Mouse (Mus musculus): Measurements from ENCODE around the gene Cby1. TPM values are rescaled to one million over a fixed set of nuclear protein-coding genes. Genes with fewer than 3 reads are reported as not detected.
"Not testable (repeated sequence)": the region's sequence is repeated elsewhere in the genome, so short reads cannot be mapped to it uniquely, and the experiment has no call there.

The Cby1 gene
- polyA plus RNA-seq, 1 experiment from 2014 or later: 66.0 TPM

DNA sequence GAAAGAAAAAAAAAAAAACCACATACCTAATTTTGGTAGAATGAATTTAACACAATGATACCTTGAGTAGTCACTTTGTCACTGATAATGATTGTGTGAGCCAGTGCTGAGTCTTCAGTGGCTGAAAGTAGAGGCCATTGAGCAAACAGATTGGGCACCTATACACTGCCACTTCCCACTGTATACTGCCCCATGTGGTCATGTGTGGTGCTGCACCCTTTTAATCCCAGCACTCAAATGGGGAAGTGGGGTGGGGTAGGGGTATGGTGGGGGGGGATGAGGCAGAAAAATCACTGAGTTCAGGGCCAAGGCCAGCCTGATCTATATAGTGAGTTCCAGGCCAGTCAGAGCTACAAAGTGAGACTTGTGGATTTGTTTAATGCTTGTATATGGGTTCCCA is 8.4 kb upstream of the Cby1 start:
- Histone ChIP-seq H3K9me3 (no peaks in the 10 kb centered on the region), H3K9ac (no peak overlapping the region), H3K4me2 (no peak overlapping the region), H3K27ac (no peak overlapping the region), H3K4me1 (no peaks in the 10 kb centered on the region), H3K27me3 (no peaks in the 10 kb centered on the region), H3K4me3 (no peak overlapping the region), H3K36me3 (peaks cover 18% of the 10 kb centered on the region; the same call in 1 of the 2 replicates)
- no peak for ATAC-seq (ENCODE audit: insufficient number of reproducible peaks, insufficient read depth, low FRiP score, low TSS enrichment, low read depth)

DNA sequence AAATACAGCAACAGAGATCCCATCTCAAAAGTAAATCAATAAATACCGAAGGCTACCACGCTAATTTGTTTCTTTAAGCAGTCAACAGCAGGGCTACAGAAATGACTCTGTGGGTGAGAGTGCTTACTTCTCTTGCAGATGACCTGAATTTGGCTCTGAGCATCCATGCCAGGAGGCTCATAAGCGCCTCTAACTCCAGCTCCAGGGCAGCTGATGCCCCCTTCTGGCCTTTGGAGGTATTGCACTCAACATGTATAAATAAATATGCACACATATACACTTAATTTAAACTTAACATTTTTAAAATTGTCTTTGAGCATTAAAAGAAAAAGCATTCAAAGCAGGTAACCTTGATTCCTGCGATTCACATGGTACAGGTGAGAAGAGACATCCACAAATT is 7.5 kb upstream of the Cby1 start:
- Histone ChIP-seq H3K9ac (no peak overlapping the region), H3K4me2 (no peak overlapping the region), H3K4me3 (no peak overlapping the region), H3K27ac (no peak overlapping the region), H3K27me3 (no peaks in the 10 kb centered on the region), H3K36me3 (peaks cover 18% of the 10 kb centered on the region; the same call in 1 of the 2 replicates), H3K9me3 (no peaks in the 10 kb centered on the region), H3K4me1 (no peaks in the 10 kb centered on the region)
- ATAC-seq (ENCODE audit: insufficient number of reproducible peaks, insufficient read depth, low FRiP score, low TSS enrichment, low read depth): no peak
- 71% methylated on average over 4 of the region's 4 CpGs for WGBS

DNA sequence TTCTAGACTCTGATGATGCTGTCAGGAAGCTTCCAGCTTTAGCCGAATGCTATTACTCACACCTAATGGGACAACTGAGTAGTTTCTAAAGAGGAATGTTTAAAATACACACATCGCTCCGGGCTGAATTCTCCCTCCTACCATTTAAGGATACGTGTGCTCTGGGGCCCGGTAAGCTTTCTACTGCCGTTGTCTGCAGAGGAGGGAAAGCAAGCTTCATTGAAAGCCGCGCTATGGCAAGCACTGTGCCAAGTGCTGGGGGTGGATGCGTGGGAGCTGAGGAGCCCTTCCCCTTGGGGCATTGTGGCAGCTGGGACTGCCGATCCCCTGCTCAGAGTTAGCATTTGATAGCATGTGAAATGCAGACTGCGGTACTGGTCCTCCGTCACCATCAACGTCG is 2.5 kb upstream of the Cby1 start:
- Histone ChIP-seq H3K36me3 (0 out of 2 replicates have a peak, but pooled peaks cover 3% of the 10 kb centered on the region), H3K4me1 (peaks cover 9% of the 10 kb centered on the region), H3K4me2 (no peak overlapping the region), H3K4me3 (no peak overlapping the region), H3K27ac (no peak overlapping the region), H3K9ac (no peak overlapping the region), H3K27me3 (no peaks in the 10 kb centered on the region), H3K9me3 (no peaks in the 10 kb centered on the region)
- no peak for ATAC-seq (ENCODE audit: insufficient number of reproducible peaks, insufficient read depth, low FRiP score, low TSS enrichment, low read depth)
- WGBS: 91% methylated on average over 14 of the region's 14 CpGs

DNA sequence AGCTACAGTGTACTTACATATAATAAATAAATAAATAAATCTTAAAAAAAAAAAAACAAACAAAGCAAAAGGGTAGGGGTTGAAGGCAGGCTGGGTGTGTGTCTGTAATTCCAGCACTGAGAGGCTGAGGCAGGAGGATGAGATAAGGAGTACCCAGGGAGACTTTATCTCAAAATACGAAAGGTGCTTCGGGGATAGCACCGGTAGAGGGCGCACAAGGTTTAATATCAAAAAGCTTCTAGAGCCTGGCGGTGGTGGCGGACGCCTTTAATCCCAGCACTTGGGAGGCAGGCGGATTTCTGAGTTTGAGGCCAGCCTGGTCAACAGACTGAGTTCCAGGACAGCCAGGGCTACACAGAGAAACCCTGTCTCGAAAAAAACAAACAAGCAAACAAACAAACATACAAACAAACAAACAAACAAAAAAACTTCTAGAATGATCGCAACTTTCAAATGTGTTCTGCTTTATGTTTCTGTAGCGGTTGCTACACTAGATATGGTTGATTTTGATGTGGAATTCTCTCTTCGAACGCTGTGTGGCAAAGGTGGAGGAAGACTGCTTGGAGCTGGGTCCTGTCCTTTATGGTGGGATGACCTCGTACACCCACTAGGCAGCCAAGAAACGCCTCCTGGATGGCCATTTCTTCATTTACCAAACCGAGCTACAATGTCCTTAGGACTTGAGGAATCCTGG is 1.0 kb upstream of the Cby1 start:
- Histone ChIP-seq H3K27me3 (no peaks in the 10 kb centered on the region), H3K9me3 (no peaks in the 10 kb centered on the region), H3K4me1 (peaks cover 9% of the 10 kb centered on the region), H3K27ac (peak overlapping the region; percentile 91), H3K36me3 (peaks cover 16% of the 10 kb centered on the region), H3K9ac (peak overlapping the region; percentile 81), H3K4me2 (peak overlapping the region; percentile 91), H3K4me3 (peak overlapping the region; percentile 58)
- 5% methylated on average over 16 of the region's 16 CpGs for WGBS
- no peak for ATAC-seq (ENCODE audit: insufficient number of reproducible peaks, insufficient read depth, low FRiP score, low TSS enrichment, low read depth)

DNA sequence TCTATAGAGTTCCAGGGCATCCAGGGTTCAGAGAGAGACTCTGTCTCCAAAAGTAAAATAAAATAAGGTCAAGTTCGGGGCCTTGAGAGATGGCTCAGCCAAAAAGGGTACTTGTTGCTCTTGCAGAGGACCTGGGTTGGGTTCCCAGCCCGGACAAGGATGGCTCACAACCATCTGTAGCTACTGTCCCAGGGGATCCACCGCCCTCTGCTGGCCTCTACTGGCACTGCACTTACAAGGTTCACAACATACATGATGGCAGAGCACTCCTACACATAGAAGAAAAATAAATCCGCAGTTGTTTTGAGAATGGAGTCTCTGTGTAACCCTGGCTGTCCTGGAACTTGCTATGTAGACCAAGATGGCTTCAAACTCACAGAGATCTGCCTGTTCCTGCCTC is 2.9 kb downstream of the Cby1 start:
- Histone ChIP-seq H3K27ac (no peak overlapping the region), H3K4me1 (peaks cover 9% of the 10 kb centered on the region), H3K9me3 (no peaks in the 10 kb centered on the region), H3K36me3 (peaks cover 41% of the 10 kb centered on the region), H3K9ac (no peak overlapping the region), H3K4me2 (no peak overlapping the region), H3K27me3 (no peaks in the 10 kb centered on the region), H3K4me3 (no peak overlapping the region)
- no peak for ATAC-seq (ENCODE audit: insufficient number of reproducible peaks, insufficient read depth, low FRiP score, low TSS enrichment, low read depth)
- WGBS: 74% methylated on average over 4 of the region's 4 CpGs

DNA sequence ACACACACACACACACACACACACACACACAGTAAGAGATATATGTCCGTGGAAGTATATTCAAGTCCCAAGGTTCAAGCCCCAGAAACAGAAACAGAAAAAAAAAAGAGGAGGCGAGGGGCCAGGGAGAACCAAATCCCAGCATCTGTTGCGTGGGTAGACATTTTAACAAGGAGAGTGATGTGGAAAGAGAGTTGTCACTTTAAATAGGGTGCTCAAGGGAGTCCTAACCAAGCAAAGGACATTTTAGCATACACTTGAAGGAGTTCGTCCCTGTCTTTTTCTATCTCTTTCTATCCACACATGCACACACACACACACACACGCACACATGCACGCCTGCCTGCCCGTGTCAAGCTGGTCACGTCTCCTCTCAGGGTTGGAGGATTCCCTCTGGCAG is 5.7 kb downstream of the Cby1 start:
- no peaks in the 10 kb centered on the region for H3K9me3 ChIP-seq
- H3K36me3 ChIP-seq: peaks cover 54% of the 10 kb centered on the region
- H3K27me3 ChIP-seq: no peaks in the 10 kb centered on the region
- peaks cover 3% of the 10 kb centered on the region for H3K4me1 ChIP-seq
- 89% methylated on average over 8 of the region's 8 CpGs for WGBS
- no peak for ATAC-seq (ENCODE audit: insufficient number of reproducible peaks, insufficient read depth, low FRiP score, low TSS enrichment, low read depth)
- H3K4me2 ChIP-seq: no peak overlapping the region
- H3K4me3 ChIP-seq: no peak overlapping the region
- H3K27ac ChIP-seq: no peak overlapping the region
- no peak overlapping the region for H3K9ac ChIP-seq

DNA sequence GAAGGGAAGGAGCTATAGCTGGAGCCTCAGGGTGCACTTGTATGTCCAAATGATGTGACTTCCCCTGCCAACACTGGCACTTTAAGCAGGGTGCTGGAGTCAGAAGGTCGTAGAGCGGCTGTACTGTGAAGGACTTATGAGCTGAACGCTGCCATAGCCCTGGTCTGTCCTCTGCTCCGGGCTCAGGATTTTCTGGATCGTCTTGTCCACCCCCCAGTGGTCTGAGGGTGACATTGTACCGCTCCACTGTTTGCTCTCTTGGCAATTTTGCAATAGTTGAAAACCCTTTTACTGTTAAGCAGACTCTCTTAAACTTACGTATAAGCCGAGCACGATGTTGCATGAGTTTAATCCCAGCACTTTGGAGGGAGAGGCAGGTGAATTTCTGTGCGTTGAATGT is 10.2 kb downstream of the Cby1 start:
- Histone ChIP-seq H3K9me3 (no peaks in the 10 kb centered on the region), H3K4me3 (no peak overlapping the region), H3K27ac (no peak overlapping the region), H3K27me3 (no peaks in the 10 kb centered on the region), H3K9ac (0 out of 2 replicates have a peak overlapping the region, but pooled peaks have one; percentile 16), H3K4me1 (peaks cover 7% of the 10 kb centered on the region), H3K4me2 (no peak overlapping the region), H3K36me3 (peaks cover 52% of the 10 kb centered on the region)
- WGBS: 78% methylated on average over 10 of the region's 10 CpGs
- no peak for ATAC-seq (ENCODE audit: insufficient number of reproducible peaks, insufficient read depth, low FRiP score, low TSS enrichment, low read depth)

DNA sequence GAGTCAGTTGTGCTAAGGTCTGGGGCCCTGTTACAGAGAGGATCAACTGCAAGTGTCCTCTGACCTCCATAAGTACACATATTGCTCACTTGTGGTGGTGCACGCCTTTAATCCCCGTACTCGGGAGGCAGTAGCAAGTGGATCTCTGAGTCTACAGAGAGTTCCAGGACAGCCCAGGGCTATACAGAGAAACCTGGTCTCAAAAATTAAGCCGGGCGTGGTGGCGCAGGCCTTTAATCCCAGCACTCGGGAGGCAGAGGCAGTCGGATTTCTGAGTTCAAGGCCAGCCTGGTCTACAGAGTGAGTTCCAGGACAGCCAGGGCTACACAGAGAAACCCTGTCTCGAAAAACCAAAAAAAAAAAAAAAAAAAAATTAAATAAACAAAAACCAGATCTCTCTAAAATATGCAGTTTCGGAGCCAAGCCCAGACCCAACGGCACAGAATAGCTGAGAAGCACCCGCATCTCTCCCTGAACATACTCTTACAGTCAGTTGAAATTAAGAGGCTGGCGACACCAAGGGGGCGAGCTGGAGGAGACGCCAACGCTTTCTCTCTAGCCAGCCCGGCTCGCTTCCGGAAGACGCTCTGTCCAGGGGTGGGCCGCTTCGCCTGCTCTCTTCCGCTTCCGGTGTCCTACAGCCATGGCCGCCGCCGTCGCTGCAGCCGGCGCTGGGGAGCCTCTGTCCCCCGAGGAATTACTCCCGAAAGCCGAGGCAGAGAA is 11.4 kb downstream of the Cby1 start, which contains the start of gene Tomm22:
Tomm22 (plus strand) TSS at position 613 of the 723 bp plus-strand sequence.
- 18% methylated on average over 33 of the region's 33 CpGs for WGBS
- Histone ChIP-seq H3K9ac (peak within 1 kb of the TSS; percentile 87), H3K27me3 (no peaks in the 10 kb centered on the region), H3K4me1 (peaks cover 7% of the 10 kb centered on the region), H3K27ac (peak within 1 kb of the TSS; percentile 48; the same call in 1 of the 2 replicates), H3K36me3 (peaks cover 60% of the 10 kb centered on the region), H3K9me3 (no peaks in the 10 kb centered on the region), H3K4me3 (peak within 1 kb of the TSS; percentile 96), H3K4me2 (peak within 1 kb of the TSS; percentile 70)
- ATAC-seq (ENCODE audit: insufficient number of reproducible peaks, insufficient read depth, low FRiP score, low TSS enrichment, low read depth): peak; percentile 90

DNA sequence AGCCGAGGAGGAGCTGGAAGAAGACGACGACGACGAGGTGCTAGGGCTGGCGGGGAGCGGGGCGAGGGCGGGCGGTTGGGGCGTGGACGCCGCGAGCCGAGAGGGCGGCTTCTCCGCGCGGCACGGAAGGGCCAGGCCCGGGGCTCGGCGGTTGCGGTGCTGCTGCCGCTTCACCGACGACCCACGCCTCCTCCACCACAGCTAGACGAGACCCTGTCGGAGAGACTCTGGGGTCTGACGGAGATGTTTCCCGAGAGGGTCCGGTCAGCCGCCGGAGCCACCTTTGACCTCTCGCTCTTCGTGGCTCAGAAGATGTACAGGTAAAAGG is 11.9 kb downstream of the Cby1 start:
- Histone ChIP-seq H3K4me3 (peak overlapping the region; percentile 96), H3K9ac (peak overlapping the region; percentile 87), H3K4me1 (peaks cover 7% of the 10 kb centered on the region), H3K36me3 (peaks cover 59% of the 10 kb centered on the region), H3K27ac (peak overlapping the region; percentile 48; the same call in 1 of the 2 replicates), H3K4me2 (peak overlapping the region; percentile 70), H3K9me3 (no peaks in the 10 kb centered on the region), H3K27me3 (no peaks in the 10 kb centered on the region)
- under 1% methylated on average over 37 of the region's 37 CpGs for WGBS
- ATAC-seq (ENCODE audit: insufficient number of reproducible peaks, insufficient read depth, low FRiP score, low TSS enrichment, low read depth): peak; percentile 20; the same call in 1 of the 2 replicates

DNA sequence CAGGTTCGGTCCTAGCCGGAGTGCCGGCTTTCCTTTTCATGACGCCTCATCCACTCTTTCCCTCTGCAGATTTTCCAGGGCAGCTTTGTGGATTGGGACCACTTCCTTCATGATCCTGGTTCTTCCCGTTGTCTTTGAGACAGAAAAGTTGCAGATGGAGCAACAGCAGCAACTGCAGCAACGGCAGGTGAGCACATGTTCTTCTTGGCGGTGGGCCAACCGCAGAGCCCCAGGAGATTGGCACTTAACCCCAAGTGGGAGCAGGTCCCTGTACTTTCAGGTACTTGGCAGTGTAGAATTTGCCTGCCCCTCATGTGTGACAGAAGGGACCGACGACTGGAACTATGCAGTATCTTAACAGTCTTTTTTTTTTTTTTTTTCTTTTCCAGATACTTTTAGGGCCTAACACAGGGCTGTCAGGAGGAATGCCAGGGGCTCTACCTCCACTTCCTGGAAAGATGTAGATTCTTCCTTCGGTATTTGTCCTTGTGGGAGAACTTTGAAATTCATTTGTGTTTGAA is 12.9 kb downstream of the Cby1 start:
- not testable (repeated sequence) for H3K4me1 ChIP-seq; ATAC-seq (ENCODE audit: insufficient number of reproducible peaks, insufficient read depth, low FRiP score, low TSS enrichment, low read depth); H3K27ac ChIP-seq; H3K9me3 ChIP-seq; H3K27me3 ChIP-seq
- WGBS: 70% methylated on average over 11 of the region's 11 CpGs
- peak overlapping the region; percentile 87; the same call in 1 of the 2 replicates for H3K9ac ChIP-seq
- H3K4me2 ChIP-seq: peak overlapping the region; percentile 70
- peak overlapping the region; percentile 96 for H3K4me3 ChIP-seq
- H3K36me3 ChIP-seq: peaks cover 58% of the 10 kb centered on the region

DNA sequence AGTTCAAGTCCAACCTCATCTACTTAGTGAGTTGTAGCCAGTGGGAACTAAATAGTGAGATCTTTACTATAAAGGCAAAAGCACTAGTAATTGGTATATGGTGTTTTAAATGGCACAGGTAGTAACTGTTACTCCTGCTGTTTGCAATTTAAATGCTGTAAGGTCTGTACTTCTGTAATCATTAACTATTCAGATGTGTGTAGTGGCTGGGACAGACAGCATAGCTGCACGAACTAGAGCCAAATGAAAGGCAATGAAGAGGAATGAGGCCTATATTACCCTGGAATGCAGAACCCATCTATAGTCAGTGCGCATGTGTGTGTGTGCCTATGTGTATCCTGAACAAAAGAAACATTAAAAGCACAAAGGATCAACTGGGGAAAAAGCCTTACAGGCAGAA is 18.9 kb downstream of the Cby1 start:
- Histone ChIP-seq H3K9ac (no peak overlapping the region), H3K9me3 (no peaks in the 10 kb centered on the region), H3K4me3 (no peak overlapping the region), H3K27ac (no peak overlapping the region), H3K4me1 (peaks cover 6% of the 10 kb centered on the region; the same call in 1 of the 2 replicates), H3K27me3 (no peaks in the 10 kb centered on the region), H3K36me3 (peaks cover 52% of the 10 kb centered on the region), H3K4me2 (no peak overlapping the region)
- ATAC-seq (ENCODE audit: insufficient number of reproducible peaks, insufficient read depth, low FRiP score, low TSS enrichment, low read depth): no peak
- WGBS: 88% methylated on average over 2 of the region's 2 CpGs

DNA sequence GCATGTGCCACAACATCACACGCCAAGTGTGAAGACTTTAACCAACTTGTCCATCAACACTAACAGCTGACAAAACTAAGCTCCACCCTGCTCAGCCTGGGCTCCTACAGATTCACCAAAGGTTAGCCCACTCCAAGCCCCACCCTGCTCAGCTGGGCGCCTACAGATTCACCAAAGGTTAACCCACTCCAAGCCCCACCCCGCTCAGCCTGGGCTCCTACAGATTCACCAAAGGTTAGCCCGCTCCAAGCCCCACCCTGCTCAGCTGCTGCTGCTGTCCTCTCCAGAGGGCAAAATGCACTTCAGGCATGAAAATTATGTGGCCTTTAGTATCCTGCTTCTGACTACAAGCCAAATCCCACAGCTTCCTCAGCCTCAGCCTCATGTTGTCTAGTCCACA is 23.0 kb downstream of the Cby1 start:
- WGBS: 89% methylated on average over 4 of the region's 4 CpGs
- Histone ChIP-seq H3K9ac (no peak overlapping the region), H3K4me3 (no peak overlapping the region), H3K27ac (no peak overlapping the region), H3K27me3 (no peaks in the 10 kb centered on the region), H3K4me1 (peaks cover 45% of the 10 kb centered on the region), H3K36me3 (peaks cover 14% of the 10 kb centered on the region), H3K9me3 (no peaks in the 10 kb centered on the region), H3K4me2 (no peak overlapping the region)
- no peak for ATAC-seq (ENCODE audit: insufficient number of reproducible peaks, insufficient read depth, low FRiP score, low TSS enrichment, low read depth)
